Mouse (Mus musculus) limb, embryonic 12.5 days (tissue): ENCODE data around the gene Disc1. TPM values are rescaled to one million over a fixed set of nuclear protein-coding genes. Genes with fewer than 3 reads are reported as not detected.

ENCODE experiments used
- ATAC-seq: fragments of 200-750 bp; cut with Nextera tagmentation; 2 replicates; pipeline ENCODE4 v1.8.0; 2017; ENCODE audit warnings: low read depth, moderate TSS enrichment; ENCODE audit not compliant: insufficient number of reproducible peaks, insufficient read depth, low FRiP score, low TSS enrichment
- H3K27ac ChIP-seq: fragments of 300-500 bp; sonication (generic); 2 replicates; pipeline ENCODE4 v1.5.1; 2016; ENCODE audit warnings: mild to moderate bottlenecking, moderate library complexity
- H3K27me3 ChIP-seq: fragments of 300-500 bp; sonication (generic); 2 replicates; pipeline ENCODE4 v1.6.1; 2016; ENCODE audit warnings: mild to moderate bottlenecking, moderate library complexity
- H3K36me3 ChIP-seq: fragments of 300-500 bp; sonication (generic); 2 replicates; pipeline ENCODE4 v1.6.1; 2016; ENCODE audit warnings: mild to moderate bottlenecking, moderate library complexity
- H3K4me1 ChIP-seq: fragments of 300-500 bp; sonication (generic); replicated peaks from 2 replicates; pipeline ENCODE4 v1.6.1; 2016
- H3K4me2 ChIP-seq: fragments of 300-500 bp; sonication (generic); 2 replicates; pipeline ENCODE4 v1.6.1; 2016; ENCODE audit warnings: mild to moderate bottlenecking, moderate library complexity
- H3K4me3 ChIP-seq: fragments of 300-500 bp; sonication (generic); replicated peaks from 2 replicates; pipeline ENCODE4 v1.5.1; 2016; ENCODE audit warnings: mild to moderate bottlenecking
- H3K9ac ChIP-seq: fragments of 300-500 bp; sonication (generic); replicated peaks from 2 replicates; pipeline ENCODE4 v1.6.1; 2016; ENCODE audit warnings: mild to moderate bottlenecking, moderate library complexity
- H3K9me3 ChIP-seq: fragments of 300-500 bp; sonication (generic); 2 replicates; pipeline ENCODE4 v1.6.1; 2016; ENCODE audit warnings: mild to moderate bottlenecking, moderate library complexity
- WGBS: fragments of 180-500 bp; shearing (Covaris S2); methylation state at CpG from one replicate; pipeline ENCODE4 v1.1.7; 2016; 5-methylcytosine and 5-hydroxymethylcytosine counted together
- polyA plus RNA-seq: library from polyadenylated mRNA; unstranded; fragments of >200 nt; fragmentation: Nextera tagmentation; extraction: Ambion mirVana; gene quantifications from 2 replicates; pipeline ENCODE4 v1.2.1, GENCODE M21; 2016

Gene Disc1
- polyA plus RNA-seq, 1 experiment from 2014 or later = 2.0 TPM

GRCm38 (mm10) chr8:125084523-125084922 is 30.5 kb downstream of the Disc1 start:
- Histone ChIP-seq H3K36me3 (no peaks in the 10 kb centered on the region), H3K27me3 (0 out of 2 replicates have a peak, but pooled peaks cover 4% of the 10 kb centered on the region), H3K9me3 (no peaks in the 10 kb centered on the region), H3K27ac (peak overlapping the region; percentile 86; the same call in 1 of the 2 replicates), H3K4me3 (no peak overlapping the region), H3K4me2 (no peak overlapping the region), H3K4me1 (peaks cover 29% of the 10 kb centered on the region), H3K9ac (no peak overlapping the region)
- 85% methylated on average over 7 of the region's 7 CpGs for WGBS
- no peak for ATAC-seq

- Histone ChIP-seq H3K27ac (no peak overlapping the region), H3K4me1 (peaks cover 12% of the 10 kb centered on the region; the same call in 1 of the 2 replicates), H3K27me3 (0 out of 2 replicates have a peak, but pooled peaks cover 4% of the 10 kb centered on the region), H3K9me3 (no peaks in the 10 kb centered on the region), H3K4me3 (no peak overlapping the region), H3K4me2 (no peak overlapping the region), H3K9ac (no peak overlapping the region), H3K36me3 (no peaks in the 10 kb centered on the region)
- peak; percentile 66; the same call in 1 of the 2 replicates for ATAC-seq
- 72% methylated on average over 21 of the region's 21 CpGs for WGBS
Measured at GRCm38 (mm10) chr8:125090889-125091740, 37.1 kb downstream of the Disc1 start.

- Histone ChIP-seq H3K4me2 (no peak overlapping the region), H3K27me3 (no peaks in the 10 kb centered on the region), H3K4me1 (peaks cover 4% of the 10 kb centered on the region; the same call in 1 of the 2 replicates), H3K27ac (no peak overlapping the region), H3K4me3 (no peak overlapping the region), H3K9ac (no peak overlapping the region), H3K36me3 (no peaks in the 10 kb centered on the region), H3K9me3 (no peaks in the 10 kb centered on the region)
- no peak for ATAC-seq
- 73% methylated on average over 3 of the region's 3 CpGs for WGBS
Measured at GRCm38 (mm10) chr8:125097140-125097539, 43.1 kb downstream of the Disc1 start.

- H3K27ac ChIP-seq = no peak overlapping the region
Measured at GRCm38 (mm10) chr8:125098050-125098449, 44.1 kb downstream of the Disc1 start.

GRCm38 (mm10) chr8:125102303-125102702 is 48.3 kb downstream of the Disc1 start:
- Histone ChIP-seq H3K9me3 (no peaks in the 10 kb centered on the region), H3K27me3 (no peaks in the 10 kb centered on the region), H3K9ac (no peak overlapping the region), H3K4me3 (no peak overlapping the region), H3K4me1 (peaks cover 4% of the 10 kb centered on the region; the same call in 1 of the 2 replicates), H3K36me3 (no peaks in the 10 kb centered on the region), H3K27ac (no peak overlapping the region), H3K4me2 (no peak overlapping the region)
- 82% methylated on average over 13 of the region's 13 CpGs for WGBS
- no peak for ATAC-seq

More at GRCm38 (mm10) chr8:125098050-125098449, 44.1 kb downstream of the Disc1 start:
- no peaks in the 10 kb centered on the region for H3K36me3 ChIP-seq
- H3K9me3 ChIP-seq = no peaks in the 10 kb centered on the region
- no peak overlapping the region for H3K9ac ChIP-seq
- peaks cover 4% of the 10 kb centered on the region; the same call in 1 of the 2 replicates for H3K4me1 ChIP-seq
- 48% methylated on average over 5 of the region's 5 CpGs for WGBS
- H3K27me3 ChIP-seq = no peaks in the 10 kb centered on the region
- no peak overlapping the region for H3K4me2 ChIP-seq
- H3K4me3 ChIP-seq = no peak overlapping the region
- no peak for ATAC-seq

GRCm38 (mm10) chr8:125113171-125113570 is 59.2 kb downstream of the Disc1 start:
- Histone ChIP-seq H3K9ac (no peak overlapping the region), H3K9me3 (no peaks in the 10 kb centered on the region), H3K4me2 (no peak overlapping the region), H3K27ac (no peak overlapping the region), H3K4me1 (no peaks in the 10 kb centered on the region), H3K4me3 (no peak overlapping the region), H3K36me3 (no peaks in the 10 kb centered on the region), H3K27me3 (peaks cover 13% of the 10 kb centered on the region)
- WGBS = 69% methylated on average over 9 of the region's 9 CpGs
- no peak for ATAC-seq

GRCm38 (mm10) chr8:125113831-125114230 is 59.8 kb downstream of the Disc1 start:
- no peak overlapping the region for H3K27ac ChIP-seq
- no peak overlapping the region for H3K4me3 ChIP-seq
- no peaks in the 10 kb centered on the region for H3K4me1 ChIP-seq
- 69% methylated on average over 3 of the region's 3 CpGs for WGBS
- H3K4me2 ChIP-seq = no peak overlapping the region
- no peaks in the 10 kb centered on the region for H3K36me3 ChIP-seq
- H3K27me3 ChIP-seq = peaks cover 17% of the 10 kb centered on the region
- no peak for ATAC-seq
- no peaks in the 10 kb centered on the region for H3K9me3 ChIP-seq
- H3K9ac ChIP-seq = no peak overlapping the region

- Histone ChIP-seq H3K9ac (no peak overlapping the region), H3K4me2 (no peak overlapping the region), H3K27ac (no peak overlapping the region), H3K36me3 (no peaks in the 10 kb centered on the region), H3K27me3 (peaks cover 25% of the 10 kb centered on the region), H3K9me3 (no peaks in the 10 kb centered on the region), H3K4me1 (no peaks in the 10 kb centered on the region), H3K4me3 (no peak overlapping the region)
- ATAC-seq = no peak
- 51% methylated on average over 5 of the region's 5 CpGs for WGBS
Measured at GRCm38 (mm10) chr8:125115321-125115720, 61.3 kb downstream of the Disc1 start.

- H3K9ac ChIP-seq = no peak overlapping the region
- H3K27ac ChIP-seq = no peak overlapping the region
- no peaks in the 10 kb centered on the region for H3K9me3 ChIP-seq
- no peaks in the 10 kb centered on the region for H3K36me3 ChIP-seq
- no peak overlapping the region for H3K4me2 ChIP-seq
- no peak for ATAC-seq
- no peak overlapping the region for H3K4me3 ChIP-seq
- H3K4me1 ChIP-seq = peaks cover 8% of the 10 kb centered on the region; the same call in 1 of the 2 replicates
- H3K27me3 ChIP-seq = peaks cover 28% of the 10 kb centered on the region
- WGBS = 17% methylated on average over 2 of the region's 2 CpGs
Measured at GRCm38 (mm10) chr8:125116616-125117015, 62.6 kb downstream of the Disc1 start.

- ATAC-seq = no peak
- no peaks in the 10 kb centered on the region for H3K9me3 ChIP-seq
Measured at GRCm38 (mm10) chr8:125126482-125126881, 72.5 kb downstream of the Disc1 start.

GRCm38 (mm10) chr8:125127621-125128020 is 73.6 kb downstream of the Disc1 start:
- Histone ChIP-seq H3K36me3 (no peaks in the 10 kb centered on the region), H3K27ac (no peak overlapping the region), H3K4me2 (no peak overlapping the region), H3K4me3 (no peak overlapping the region), H3K27me3 (peaks cover 20% of the 10 kb centered on the region), H3K9ac (no peak overlapping the region), H3K9me3 (no peaks in the 10 kb centered on the region), H3K4me1 (peaks cover 3% of the 10 kb centered on the region; the same call in 1 of the 2 replicates)
- ATAC-seq = no peak
- 85% methylated on average over 7 of the region's 7 CpGs for WGBS

More at GRCm38 (mm10) chr8:125126482-125126881, 72.5 kb downstream of the Disc1 start:
- Histone ChIP-seq H3K27ac (no peak overlapping the region), H3K4me2 (no peak overlapping the region), H3K4me1 (peaks cover 6% of the 10 kb centered on the region), H3K36me3 (no peaks in the 10 kb centered on the region), H3K4me3 (no peak overlapping the region), H3K27me3 (peaks cover 27% of the 10 kb centered on the region), H3K9ac (no peak overlapping the region)
- WGBS = 82% methylated on average over 4 of the region's 4 CpGs
